Mouse (Mus musculus) hindbrain, postnatal 0 days (tissue): ENCODE results near the gene Vasn. TPM values are rescaled to one million over a fixed set of nuclear protein-coding genes. Genes with fewer than 3 reads are reported as not detected.

Source experiments
- ATAC-seq: fragments of 200-750 bp; cut with Nextera tagmentation; 2 replicates; pipeline ENCODE4 v1.8.0; 2017; ENCODE audit warnings: mild to moderate bottlenecking, moderate TSS enrichment, moderate library complexity
- DNase-seq: peaks from one replicate; pipeline ENCODE4 v3.0.0-alpha.2; 2015; ENCODE audit warnings: low spot score
- H3K27ac ChIP-seq: fragments of 300-500 bp; sonication (generic); 2 replicates; pipeline ENCODE4 v1.5.1; 2014; ENCODE audit warnings: mild to moderate bottlenecking
- H3K27me3 ChIP-seq: fragments of 300-500 bp; sonication (generic); 2 replicates; pipeline ENCODE4 v1.6.1; 2014; ENCODE audit warnings: low read length, mixed read lengths; ENCODE audit not compliant: insufficient read depth
- H3K36me3 ChIP-seq: fragments of 300-500 bp; sonication (generic); 2 replicates; pipeline ENCODE4 v1.6.1; 2014; ENCODE audit warnings: low read length, mixed read lengths; ENCODE audit not compliant: insufficient read depth
- H3K4me1 ChIP-seq: fragments of 300-500 bp; sonication (generic); 2 replicates; pipeline ENCODE4 v1.6.1; 2014; ENCODE audit warnings: antibody characterized with exemption, low read length, mixed read lengths; ENCODE audit not compliant: insufficient read depth
- H3K4me2 ChIP-seq: fragments of 300-500 bp; sonication (generic); 2 replicates; pipeline ENCODE4 v1.6.1; 2014; ENCODE audit warnings: low read depth, mild to moderate bottlenecking, low read length, moderate library complexity, mixed read lengths
- H3K4me3 ChIP-seq: fragments of 300-500 bp; sonication (generic); 2 replicates; pipeline ENCODE4 v1.5.1; 2014; ENCODE audit warnings: low read length
- H3K9ac ChIP-seq: fragments of 300-500 bp; sonication (generic); replicated peaks from 2 replicates; pipeline ENCODE4 v1.6.1; 2014; ENCODE audit warnings: mild to moderate bottlenecking, low read length, moderate library complexity, mixed read lengths
- H3K9me3 ChIP-seq: fragments of 300-500 bp; sonication (generic); 2 replicates; pipeline ENCODE4 v1.6.1; 2016; ENCODE audit warnings: low read length, mixed read lengths
- CTCF ChIP-seq: IDR thresholded peaks from 2 replicates; pipeline ENCODE4 v1.5.1; 2016; ENCODE audit warnings: antibody characterized with exemption, control low read depth, low read depth
- WGBS: fragments of 180-500 bp; shearing (Covaris S2); extraction: QIAGEN DNeasy Blood & Tissue Kit; methylation state at CpG from one replicate; pipeline ENCODE4 v1.1.7; 2014; 5-methylcytosine and 5-hydroxymethylcytosine counted together
- polyA plus RNA-seq: library from polyadenylated mRNA; unstranded; fragments of >200 nt; fragmentation: Nextera tagmentation; extraction: Ambion mirVana; gene quantifications from 2 replicates; pipeline ENCODE4 v1.2.1, GENCODE M21; 2015
- total RNA-seq: library from RNA; depleted of rRNA; stranded (reverse); fragments of >200 nt; gene quantifications from 2 replicates; pipeline ENCODE4 v1.2.3, GENCODE M21; 2014

Vasn gene
- total and polyA plus RNA-seq, 2 experiments from 2014 or later, result 7.3 to 18.4 TPM

GRCm38 (mm10) chr16:4652707-4653416 lies 13.1 kb downstream of the Vasn start:
- DNase-seq, result peak; percentile 16
- H3K4me1 ChIP-seq, result 0 out of 2 replicates have a peak, but pooled peaks cover 2% of the 10 kb centered on the region
- peaks cover 17% of the 10 kb centered on the region; the same call in 1 of the 2 replicates for H3K36me3 ChIP-seq

GRCm38 (mm10) chr16:4654706-4655105 lies 15.0 kb downstream of the Vasn start:
- Histone ChIP-seq H3K4me3 (no peak overlapping the region), H3K27ac (no peak overlapping the region), H3K4me2 (no peak overlapping the region), H3K4me1 (no peaks in the 10 kb centered on the region; the same call in 1 of the 2 replicates), H3K27me3 (no peaks in the 10 kb centered on the region), H3K9me3 (no peaks in the 10 kb centered on the region), H3K9ac (no peak overlapping the region), H3K36me3 (peaks cover 16% of the 10 kb centered on the region; the same call in 1 of the 2 replicates)
- TF ChIP-seq CTCF, result peak; percentile 42; the same call in 1 of the 2 replicates
- DNase-seq (no peak), ATAC-seq (no peak)
- 74% methylated on average over 10 of the region's 10 CpGs for WGBS

More at GRCm38 (mm10) chr16:4652707-4653416, 13.1 kb downstream of the Vasn start:
- Histone ChIP-seq H3K9me3 (no peaks in the 10 kb centered on the region), H3K27ac (no peak overlapping the region), H3K9ac (no peak overlapping the region), H3K4me3 (no peak overlapping the region), H3K4me2 (no peak overlapping the region), H3K27me3 (no peaks in the 10 kb centered on the region)
- no peak for TF ChIP-seq CTCF
- ATAC-seq, result no peak
- 54% methylated on average over 4 of the region's 4 CpGs for WGBS

GRCm38 (mm10) chr16:4655251-4655734 lies 15.6 kb downstream of the Vasn start:
- ATAC-seq (no peak), DNase-seq (no peak)
- Histone ChIP-seq H3K4me3 (no peak overlapping the region), H3K9me3 (no peaks in the 10 kb centered on the region), H3K27ac (0 out of 2 replicates have a peak overlapping the region, but pooled peaks have one; percentile 11), H3K36me3 (peaks cover 13% of the 10 kb centered on the region; the same call in 1 of the 2 replicates), H3K4me2 (no peak overlapping the region), H3K27me3 (no peaks in the 10 kb centered on the region), H3K9ac (no peak overlapping the region), H3K4me1 (no peaks in the 10 kb centered on the region; the same call in 1 of the 2 replicates)
- TF ChIP-seq CTCF, result peak; percentile 25
- 73% methylated on average over 4 of the region's 4 CpGs for WGBS

- ATAC-seq (peak; percentile 43; the same call in 1 of the 2 replicates), DNase-seq (peak; percentile 38)
- H3K27ac ChIP-seq, result 0 out of 2 replicates have a peak overlapping the region, but pooled peaks have one; percentile 11
- no peaks in the 10 kb centered on the region for H3K9me3 ChIP-seq
- H3K4me3 ChIP-seq, result no peak overlapping the region
- H3K9ac ChIP-seq, result no peak overlapping the region
- WGBS, result 41% methylated on average over 10 of the region's 11 CpGs
- TF ChIP-seq CTCF, result peak; percentile 49
- H3K36me3 ChIP-seq, result peaks cover 13% of the 10 kb centered on the region; the same call in 1 of the 2 replicates
- H3K4me2 ChIP-seq, result no peak overlapping the region
- no peaks in the 10 kb centered on the region; the same call in 1 of the 2 replicates for H3K4me1 ChIP-seq
- H3K27me3 ChIP-seq, result no peaks in the 10 kb centered on the region
These were observed 16.2 kb downstream of the Vasn start for GRCm38 (mm10) chr16:4655764-4656570.

- Histone ChIP-seq H3K4me3 (no peak overlapping the region), H3K27me3 (no peaks in the 10 kb centered on the region), H3K4me2 (no peak overlapping the region), H3K4me1 (no peaks in the 10 kb centered on the region; the same call in 1 of the 2 replicates), H3K9me3 (no peaks in the 10 kb centered on the region), H3K36me3 (peaks cover 13% of the 10 kb centered on the region; the same call in 1 of the 2 replicates), H3K9ac (no peak overlapping the region), H3K27ac (no peak overlapping the region)
- 71% methylated on average over 9 of the region's 9 CpGs for WGBS
- no peak for TF ChIP-seq CTCF
- ATAC-seq, result no peak
- DNase-seq, result no peak
These were observed 16.9 kb downstream of the Vasn start for GRCm38 (mm10) chr16:4656571-4657081.

GRCm38 (mm10) chr16:4658781-4659245 lies 19.1 kb downstream of the Vasn start:
- WGBS, result 29% methylated on average over 11 of the region's 11 CpGs
- no peaks in the 10 kb centered on the region for H3K9me3 ChIP-seq
- no peaks in the 10 kb centered on the region; the same call in 1 of the 2 replicates for H3K4me1 ChIP-seq
- no peak for TF ChIP-seq CTCF
- peaks cover 7% of the 10 kb centered on the region; the same call in 1 of the 2 replicates for H3K36me3 ChIP-seq
- no peak overlapping the region for H3K27ac ChIP-seq
- peak; percentile 50 for DNase-seq
- H3K4me2 ChIP-seq, result no peak overlapping the region
- no peak overlapping the region for H3K4me3 ChIP-seq
- peak; percentile 53 for ATAC-seq
- no peak overlapping the region for H3K9ac ChIP-seq
- H3K27me3 ChIP-seq, result no peaks in the 10 kb centered on the region
